Mouse (Mus musculus) intestine, embryonic 16.5 days (tissue): Measurements from ENCODE around the gene Bbs9. TPM values are rescaled to one million over a fixed set of nuclear protein-coding genes. Genes with fewer than 3 reads are reported as not detected.

Source experiments
- ATAC-seq: fragments of 200-750 bp; cut with Nextera tagmentation; 2 replicates; pipeline ENCODE4 v1.8.0; 2017; ENCODE audit warnings: moderate TSS enrichment, moderate library complexity
- H3K27ac ChIP-seq: fragments of 300-500 bp; sonication (generic); 2 replicates; pipeline ENCODE4 v1.5.1; 2014; ENCODE audit warnings: mild to moderate bottlenecking, low read length
- H3K27me3 ChIP-seq: fragments of 300-500 bp; sonication (generic); replicated peaks from 2 replicates; pipeline ENCODE4 v1.6.1; 2014; ENCODE audit warnings: low read length, control low read depth, mixed read lengths; ENCODE audit not compliant: control insufficient read depth, insufficient read depth
- H3K36me3 ChIP-seq: fragments of 300-500 bp; sonication (generic); 2 replicates; pipeline ENCODE4 v1.6.1; 2014; ENCODE audit warnings: low read length, control low read depth; ENCODE audit not compliant: control insufficient read depth, insufficient read depth
- H3K4me1 ChIP-seq: fragments of 300-500 bp; sonication (generic); 2 replicates; pipeline ENCODE4 v1.6.1; 2014; ENCODE audit warnings: low read length, control low read depth, mixed read lengths; ENCODE audit not compliant: control insufficient read depth, insufficient read depth
- H3K4me2 ChIP-seq: fragments of 300-500 bp; sonication (generic); 2 replicates; pipeline ENCODE4 v1.6.1; 2014; ENCODE audit warnings: low read depth, low read length, control low read depth
- H3K4me3 ChIP-seq: fragments of 300-500 bp; sonication (generic); 2 replicates; pipeline ENCODE4 v1.5.1; 2014; ENCODE audit warnings: mild to moderate bottlenecking, low read length
- H3K9ac ChIP-seq: fragments of 300-500 bp; sonication (generic); 2 replicates; pipeline ENCODE4 v1.6.1; 2014; ENCODE audit warnings: low read depth, low read length
- H3K9me3 ChIP-seq: fragments of 300-500 bp; sonication (generic); 2 replicates; pipeline ENCODE4 v1.6.1; 2016; ENCODE audit warnings: low read length, control low read depth; ENCODE audit not compliant: control insufficient read depth
- WGBS: fragments of 180-500 bp; shearing (Covaris S2); extraction: QIAGEN DNeasy Blood & Tissue Kit; methylation state at CpG from one replicate; pipeline ENCODE4 v1.1.7; 2014; 5-methylcytosine and 5-hydroxymethylcytosine counted together
- polyA plus RNA-seq: library from polyadenylated mRNA; unstranded; fragments of >200 nt; fragmentation: Nextera tagmentation; extraction: Ambion mirVana; gene quantifications from 2 replicates; pipeline ENCODE4 v1.2.1, GENCODE M21; 2015

Gene Bbs9
- polyA plus RNA-seq, 1 experiment from 2014 or later = 12.6 TPM

DNA sequence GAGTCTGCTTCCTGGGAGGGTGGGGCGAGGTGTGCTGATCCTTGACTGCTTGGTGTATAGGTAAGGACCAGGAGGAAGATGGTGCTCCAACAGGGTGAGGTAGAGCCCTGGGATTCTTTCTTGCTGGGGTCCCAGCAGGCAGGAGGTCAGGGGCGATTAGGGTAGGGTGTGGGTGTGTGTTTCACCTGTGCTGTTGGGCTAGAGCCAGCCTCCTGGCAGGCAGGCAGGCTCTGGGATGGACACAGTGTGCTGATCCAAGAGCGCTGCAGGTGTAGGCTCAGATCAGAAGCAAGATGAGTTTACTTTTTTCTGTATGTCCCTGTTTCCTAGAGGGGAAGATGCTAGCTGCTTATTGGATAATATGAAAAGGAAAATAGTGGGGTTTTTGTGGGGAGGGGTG is 108.7 kb downstream of the Bbs9 start:
- Histone ChIP-seq H3K9ac (no peak overlapping the region), H3K27ac (no peak overlapping the region), H3K4me3 (no peak overlapping the region), H3K36me3 (no peaks in the 10 kb centered on the region), H3K4me1 (no peaks in the 10 kb centered on the region), H3K9me3 (no peaks in the 10 kb centered on the region), H3K4me2 (no peak overlapping the region), H3K27me3 (no peaks in the 10 kb centered on the region)
- WGBS = 84% methylated on average over 3 of the region's 3 CpGs
- no peak for ATAC-seq

DNA sequence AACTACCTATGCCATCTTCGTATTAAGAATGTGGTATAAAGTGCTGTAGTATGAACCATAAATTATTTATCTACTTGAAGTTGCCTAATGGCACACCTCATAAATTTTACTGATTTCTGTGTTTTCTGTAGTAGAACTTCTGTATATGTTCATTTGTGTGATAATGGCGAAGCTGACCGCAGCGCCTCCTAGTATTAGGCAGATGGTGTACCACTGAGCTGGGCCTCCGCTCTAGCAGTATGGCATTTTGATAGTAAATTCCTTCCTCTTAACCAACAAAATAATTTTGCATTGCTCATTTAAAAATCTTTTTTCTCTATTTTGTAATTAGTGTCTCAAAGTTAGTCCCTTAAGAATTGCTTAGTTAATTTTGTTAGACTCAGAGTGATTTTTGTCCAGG is 117.5 kb downstream of the Bbs9 start:
- H3K9me3 ChIP-seq = no peaks in the 10 kb centered on the region
- no peak for ATAC-seq
- 95% methylated on average over 5 of the region's 5 CpGs for WGBS

DNA sequence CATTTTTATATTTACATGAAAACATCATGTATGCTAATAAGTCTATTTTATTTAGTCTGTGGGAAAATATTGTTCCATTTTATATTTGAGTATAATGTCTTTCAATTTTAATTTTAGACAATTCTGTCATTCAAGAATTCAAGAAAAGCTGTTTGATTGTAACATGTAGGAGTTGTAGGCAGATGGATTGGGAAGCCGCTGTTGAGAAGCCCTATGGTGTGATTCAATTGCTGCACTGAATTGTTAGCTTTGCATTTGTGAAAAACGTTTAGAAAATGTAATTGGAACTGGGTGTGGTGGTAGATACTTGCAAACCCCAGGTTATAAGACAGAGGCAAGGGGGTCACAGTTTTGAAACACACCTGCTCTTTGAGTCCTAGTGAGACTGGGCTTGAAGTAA is 121.1 kb downstream of the Bbs9 start:
- Histone ChIP-seq H3K27me3 (no peaks in the 10 kb centered on the region), H3K27ac (no peak overlapping the region), H3K36me3 (no peaks in the 10 kb centered on the region), H3K4me1 (no peaks in the 10 kb centered on the region), H3K9ac (no peak overlapping the region), H3K4me3 (no peak overlapping the region), H3K9me3 (no peaks in the 10 kb centered on the region), H3K4me2 (no peak overlapping the region)
- ATAC-seq = no peak
- WGBS = 52% methylated on average over 2 of the region's 2 CpGs

More for the DNA sequence above, 117.5 kb downstream of the Bbs9 start:
- no peaks in the 10 kb centered on the region for H3K27me3 ChIP-seq
- no peaks in the 10 kb centered on the region for H3K36me3 ChIP-seq
- no peak overlapping the region for H3K9ac ChIP-seq
- no peak overlapping the region for H3K4me2 ChIP-seq
- no peak overlapping the region for H3K4me3 ChIP-seq
- H3K4me1 ChIP-seq = no peaks in the 10 kb centered on the region
- no peak overlapping the region for H3K27ac ChIP-seq

DNA sequence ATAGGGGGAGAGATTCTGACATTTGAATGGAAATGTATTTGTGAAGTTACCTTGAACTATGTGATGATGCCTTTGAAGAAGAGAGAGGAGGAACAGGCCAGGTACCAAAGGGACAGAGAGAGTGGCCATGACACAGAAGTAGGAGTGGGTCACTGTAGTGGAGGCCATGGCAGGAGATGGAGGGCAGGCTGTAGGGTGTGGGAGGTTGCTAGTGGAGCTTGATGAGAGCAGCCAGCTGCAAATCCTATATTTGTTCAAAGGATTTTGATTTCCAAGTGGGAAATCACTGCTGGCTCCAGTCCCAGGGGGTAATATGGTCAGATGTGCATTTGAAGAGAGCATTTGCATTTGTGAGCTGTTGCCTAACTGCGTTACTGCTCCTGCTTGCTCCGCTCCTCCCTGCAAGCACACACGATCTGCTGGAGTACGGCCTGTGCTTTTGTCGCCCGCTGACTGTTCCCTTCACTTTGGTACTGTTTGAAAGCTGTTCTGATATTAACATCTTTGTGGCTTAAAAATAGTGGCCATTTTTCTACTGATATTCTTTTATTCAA is 137.8 kb downstream of the Bbs9 start:
- H3K4me1 ChIP-seq = no peaks in the 10 kb centered on the region
- no peak overlapping the region for H3K27ac ChIP-seq
- no peaks in the 10 kb centered on the region for H3K36me3 ChIP-seq
- H3K4me2 ChIP-seq = no peak overlapping the region
- H3K27me3 ChIP-seq = no peaks in the 10 kb centered on the region
- H3K4me3 ChIP-seq = no peak overlapping the region
- no peak for ATAC-seq
- WGBS = 72% methylated on average over 6 of the region's 6 CpGs
- no peaks in the 10 kb centered on the region for H3K9me3 ChIP-seq
- no peak overlapping the region for H3K9ac ChIP-seq

GRCm38 (mm10) chr9:22619245-22619644 is 143.7 kb downstream of the Bbs9 start:
- no peaks in the 10 kb centered on the region for H3K36me3 ChIP-seq
- no peak overlapping the region for H3K4me2 ChIP-seq
- ATAC-seq = no peak
- no peak overlapping the region for H3K4me3 ChIP-seq
- no peaks in the 10 kb centered on the region for H3K27me3 ChIP-seq
- 80% methylated on average over 1 of the region's 1 CpGs for WGBS
- H3K9ac ChIP-seq = no peak overlapping the region
- no peaks in the 10 kb centered on the region for H3K4me1 ChIP-seq
- H3K27ac ChIP-seq = no peak overlapping the region
- H3K9me3 ChIP-seq = no peaks in the 10 kb centered on the region

DNA sequence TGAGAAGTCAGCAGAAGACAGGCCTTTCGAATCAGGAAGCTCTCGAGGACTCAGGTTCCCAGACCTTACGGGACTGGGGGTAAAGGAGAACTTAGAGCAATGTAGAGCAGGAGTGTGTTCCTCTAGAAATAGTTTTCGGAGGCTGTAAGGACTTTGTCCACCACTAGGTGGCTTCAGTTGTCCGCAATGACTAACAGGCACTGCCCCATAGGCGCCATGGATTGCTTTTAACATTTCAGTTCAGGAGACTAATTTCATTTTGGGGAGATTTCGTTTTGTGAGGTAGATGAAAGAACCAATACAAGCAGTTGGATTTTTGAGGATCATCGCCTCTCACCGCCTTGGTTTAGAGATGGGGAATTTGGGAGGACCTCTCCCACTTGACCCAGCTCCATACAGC is 149.5 kb downstream of the Bbs9 start:
- H3K9ac ChIP-seq = no peak overlapping the region
- H3K9me3 ChIP-seq = no peaks in the 10 kb centered on the region
- H3K27ac ChIP-seq = no peak overlapping the region
- H3K27me3 ChIP-seq = no peaks in the 10 kb centered on the region
- no peak for ATAC-seq
- H3K36me3 ChIP-seq = no peaks in the 10 kb centered on the region
- 62% methylated on average over 9 of the region's 9 CpGs for WGBS
- no peak overlapping the region for H3K4me2 ChIP-seq
- H3K4me1 ChIP-seq = no peaks in the 10 kb centered on the region
- H3K4me3 ChIP-seq = no peak overlapping the region

GRCm38 (mm10) chr9:22626014-22626413 is 150.5 kb downstream of the Bbs9 start:
- WGBS = 81% methylated on average over 3 of the region's 3 CpGs
- no peak for ATAC-seq
- Histone ChIP-seq H3K4me2 (no peak overlapping the region), H3K4me3 (no peak overlapping the region), H3K9ac (no peak overlapping the region), H3K4me1 (no peaks in the 10 kb centered on the region), H3K9me3 (no peaks in the 10 kb centered on the region), H3K36me3 (no peaks in the 10 kb centered on the region), H3K27ac (no peak overlapping the region), H3K27me3 (no peaks in the 10 kb centered on the region)

GRCm38 (mm10) chr9:22627912-22628311 is 152.4 kb downstream of the Bbs9 start:
- no peak overlapping the region for H3K27ac ChIP-seq
- H3K9ac ChIP-seq = no peak overlapping the region
- ATAC-seq = no peak
- H3K9me3 ChIP-seq = no peaks in the 10 kb centered on the region
- 51% methylated on average over 3 of the region's 3 CpGs for WGBS
- H3K4me3 ChIP-seq = no peak overlapping the region
- H3K36me3 ChIP-seq = no peaks in the 10 kb centered on the region
- H3K4me2 ChIP-seq = no peak overlapping the region
- no peaks in the 10 kb centered on the region for H3K27me3 ChIP-seq
- no peaks in the 10 kb centered on the region for H3K4me1 ChIP-seq

GRCm38 (mm10) chr9:22632800-22633485 is 157.4 kb downstream of the Bbs9 start:
- H3K27me3 ChIP-seq = no peaks in the 10 kb centered on the region
- H3K9ac ChIP-seq = no peak overlapping the region
- no peak for ATAC-seq
- H3K27ac ChIP-seq = no peak overlapping the region
- 78% methylated on average over 9 of the region's 9 CpGs for WGBS
- no peaks in the 10 kb centered on the region for H3K9me3 ChIP-seq
- no peak overlapping the region for H3K4me2 ChIP-seq
- no peak overlapping the region for H3K4me3 ChIP-seq
- peaks cover 2% of the 10 kb centered on the region; the same call in 1 of the 2 replicates for H3K4me1 ChIP-seq
- H3K36me3 ChIP-seq = no peaks in the 10 kb centered on the region

DNA sequence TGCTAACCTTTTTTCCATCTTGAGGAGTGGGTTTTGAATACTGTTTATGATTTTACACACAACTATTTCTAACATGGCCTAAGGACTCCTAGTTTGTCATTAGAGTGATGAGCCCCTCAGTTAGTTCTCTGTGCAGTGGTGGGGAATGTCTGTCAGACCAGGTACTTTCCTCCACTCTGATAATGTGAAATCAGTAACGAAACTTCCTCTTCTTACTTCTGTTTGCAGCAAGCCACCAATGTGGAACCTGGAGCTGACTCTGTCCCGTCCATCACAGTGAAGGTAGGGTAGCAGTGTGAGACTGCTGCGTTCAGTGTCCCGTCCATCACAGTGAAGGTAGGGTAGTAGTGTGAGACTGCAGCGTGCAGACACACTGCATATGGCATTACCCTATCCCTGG is 163.0 kb downstream of the Bbs9 start:
- H3K4me1 ChIP-seq = no peaks in the 10 kb centered on the region
- no peak overlapping the region for H3K27ac ChIP-seq
- H3K4me3 ChIP-seq = no peak overlapping the region
- 88% methylated on average over 5 of the region's 5 CpGs for WGBS
- H3K9ac ChIP-seq = no peak overlapping the region
- no peak for ATAC-seq
- no peak overlapping the region for H3K4me2 ChIP-seq
- no peaks in the 10 kb centered on the region for H3K27me3 ChIP-seq
- H3K36me3 ChIP-seq = no peaks in the 10 kb centered on the region
- H3K9me3 ChIP-seq = no peaks in the 10 kb centered on the region
